Mouse (Mus musculus) bone marrow macrophage, adult 2 months (primary cell): ENCODE measurements around the gene Phf24. TPM values are rescaled to one million over a fixed set of nuclear protein-coding genes. Genes with fewer than 3 reads are reported as not detected.
"Not testable (repeated sequence)": the region's sequence is repeated elsewhere in the genome, so short reads cannot be mapped to it uniquely, and the experiment has no call there.

Source experiments
- H3K27ac ChIP-seq: 2 replicates; pipeline ENCODE4 v1.5.1; 2012; ENCODE audit warnings: low read depth, low read length; ENCODE audit not compliant: insufficient read depth
- H3K4me1 ChIP-seq: 2 replicates; pipeline ENCODE4 v1.6.1; 2012; ENCODE audit warnings: low read length; ENCODE audit not compliant: control insufficient read depth, insufficient read depth
- H3K4me3 ChIP-seq: 2 replicates; pipeline ENCODE4 v1.5.1; 2012; ENCODE audit warnings: mild to moderate bottlenecking, low read length, moderate library complexity; ENCODE audit not compliant: insufficient read depth
- CTCF ChIP-seq: IDR thresholded peaks from 2 replicates; pipeline ENCODE4 v1.5.1; 2012; ENCODE audit warnings: low read depth, mild to moderate bottlenecking, low read length, moderate library complexity
- POLR2A ChIP-seq: IDR thresholded peaks from 2 replicates; pipeline ENCODE4 v1.6.1; 2012; ENCODE audit warnings: mild to moderate bottlenecking, low read depth, low read length, borderline replicate concordance
- polyA plus RNA-seq: library from polyadenylated mRNA; stranded (reverse); fragments of >200 nt; gene quantifications from 2 replicates; pipeline ENCODE4 v1.2.4, GENCODE M21; 2012; ENCODE audit not compliant: missing spikeins, insufficient read depth, insufficient read length

Phf24 gene
- polyA plus RNA-seq, 1 experiment, result 0.70 TPM

DNA sequence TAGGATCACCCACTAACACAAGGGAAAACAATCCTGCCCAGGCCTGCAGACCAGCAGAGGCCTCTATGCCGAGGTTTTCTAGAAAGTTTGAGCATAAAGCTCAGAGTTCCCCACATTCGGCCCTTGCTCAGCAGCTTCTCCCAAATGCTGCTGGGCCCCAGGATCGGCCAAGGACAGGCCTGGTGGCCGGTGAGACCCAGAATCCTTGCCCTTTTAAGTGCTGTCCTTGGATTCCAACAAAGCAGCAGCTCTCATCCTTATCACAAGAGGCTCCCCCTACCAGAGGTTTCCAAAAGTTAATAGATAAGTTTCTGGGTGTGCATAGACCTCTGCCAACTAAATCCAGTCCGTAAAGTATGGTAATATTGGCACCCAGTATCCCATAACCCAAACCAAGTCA, 57.4 kb downstream of the Phf24 start:
- H3K27ac ChIP-seq, result no peak overlapping the region
- H3K4me3 ChIP-seq, result no peak overlapping the region
- no peak for TF ChIP-seq CTCF
- TF ChIP-seq POLR2A, result no peak
- H3K4me1 ChIP-seq, result peaks cover 3% of the 10 kb centered on the region; the same call in 1 of the 2 replicates

DNA sequence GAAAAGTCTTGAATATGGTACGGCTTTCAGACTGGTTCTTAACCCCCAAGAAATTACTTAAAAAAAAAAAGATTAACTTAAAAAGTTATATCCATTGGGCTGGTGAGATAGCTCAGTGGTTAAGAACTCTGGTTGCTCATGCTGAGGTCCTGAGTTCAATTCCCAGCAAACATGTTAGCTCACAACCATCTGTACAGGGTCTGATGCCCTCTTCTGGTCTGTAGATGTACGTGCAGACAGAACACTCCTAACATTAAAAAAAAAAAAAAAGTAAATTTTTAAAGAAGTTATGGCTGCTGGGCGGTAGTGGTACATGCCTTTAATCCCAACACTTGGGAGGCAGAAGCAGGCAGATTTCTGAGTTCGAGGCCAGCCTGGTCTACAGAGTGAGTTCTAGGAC, 61.6 kb downstream of the Phf24 start:
- Histone ChIP-seq H3K27ac (no peak overlapping the region), H3K4me1 (no peaks in the 10 kb centered on the region), H3K4me3 (no peak overlapping the region)
- TF ChIP-seq CTCF (no peak), POLR2A (no peak)

DNA sequence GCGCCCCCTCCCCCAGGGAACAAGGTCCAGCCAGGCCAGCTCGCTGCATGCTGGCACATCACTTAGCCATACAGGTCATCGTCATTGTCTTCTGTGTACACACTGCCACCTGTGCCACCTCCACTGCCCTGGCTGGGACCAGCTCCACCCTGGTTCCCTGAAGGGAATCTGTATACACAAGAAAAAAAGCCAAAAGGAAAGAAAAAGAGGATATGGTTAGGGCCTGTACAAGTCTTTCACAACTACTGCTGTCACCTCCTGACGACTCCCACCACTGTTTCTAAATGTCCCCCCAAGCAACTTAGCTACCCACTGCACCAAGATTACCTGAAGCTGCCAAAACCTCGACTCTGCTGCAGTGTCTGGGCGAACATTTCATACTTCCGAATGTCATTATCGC, 64.0 kb downstream of the Phf24 start:
- H3K4me3 ChIP-seq, H3K4me1 ChIP-seq, H3K27ac ChIP-seq: not testable (repeated sequence)

DNA sequence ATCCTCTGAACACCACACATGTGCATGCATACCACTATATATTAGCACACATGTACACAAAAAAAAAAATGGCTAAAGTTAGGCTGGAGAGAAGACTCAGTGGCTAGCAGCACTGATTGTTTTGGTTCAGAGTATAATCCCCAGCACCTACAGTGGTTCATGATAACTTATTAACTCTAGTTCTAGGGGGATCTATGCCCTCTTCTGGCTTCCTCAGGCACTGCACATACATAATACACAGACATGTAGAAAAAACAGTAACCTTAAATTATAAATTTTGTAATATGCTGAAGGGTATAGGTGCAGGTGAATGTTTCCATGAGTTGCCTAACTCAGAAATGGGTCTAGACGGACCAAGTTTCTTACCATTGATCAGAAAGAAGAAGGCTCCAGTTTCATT, 71.8 kb downstream of the Phf24 start:
- Histone ChIP-seq H3K4me1 (no peaks in the 10 kb centered on the region), H3K27ac (no peak overlapping the region), H3K4me3 (no peak overlapping the region)
- no peak for TF ChIP-seq CTCF
- no peak for TF ChIP-seq POLR2A

Other genes starting within 250 kb of the Phf24 start
- not detected in 2 replicates for gene 4930578G10Rik, start 181.1 kb upstream of the Phf24 start, polyA plus RNA-seq
- gene Ccl19, start 160.1 kb upstream of the Phf24 start, polyA plus RNA-seq, result not detected in 2 replicates
- not detected in 2 replicates for gene Ccl21a, start 142.7 kb upstream of the Phf24 start, polyA plus RNA-seq
- not detected in 2 replicates for gene Fam205a1, start 62.8 kb upstream of the Phf24 start, polyA plus RNA-seq
- gene Gm12394, start 59.9 kb upstream of the Phf24 start, polyA plus RNA-seq, result not detected in 2 replicates
- not detected in 2 replicates for gene Fam205c, start 42.4 kb upstream of the Phf24 start, polyA plus RNA-seq
- 11.7 and 13.5 TPM in 2 replicates for gene Dnajb5, start 33.2 kb downstream of the Phf24 start, polyA plus RNA-seq
- not detected in 2 replicates for gene 1700022I11Rik, start 52.9 kb downstream of the Phf24 start, polyA plus RNA-seq
- 157 and 165 TPM in 2 replicates for gene Vcp, start 83.8 kb downstream of the Phf24 start, polyA plus RNA-seq
- 13.3 and 23.9 TPM in 2 replicates for gene Fancg, start 93.8 kb downstream of the Phf24 start, polyA plus RNA-seq
- 8.3 and 9.4 TPM in 2 replicates for gene Pigo, start 109.2 kb downstream of the Phf24 start, polyA plus RNA-seq
- 50.5 and 54.6 TPM in 2 replicates for gene Stoml2, start 115.0 kb downstream of the Phf24 start, polyA plus RNA-seq
- gene Fam214b, start 129.6 kb downstream of the Phf24 start, polyA plus RNA-seq, result 50.4 and 55.1 TPM in 2 replicates
- 0.38 and 0.45 TPM in 2 replicates for gene Unc13b, start 142.3 kb downstream of the Phf24 start, polyA plus RNA-seq